Mouse (Mus musculus) olfactory bulb, adult 2 months (tissue): ENCODE measurements around the gene Ift43.

Experiments used
- CTCF ChIP-seq: fragments of 200-500 bp; IDR thresholded peaks from 2 replicates; pipeline ENCODE4 v1.5.1; 2012; ENCODE audit warnings: low read depth, mild to moderate bottlenecking, low read length, moderate library complexity; ENCODE audit not compliant: insufficient read depth
- POLR2A ChIP-seq: fragments of 200-500 bp; IDR thresholded peaks from 2 replicates; pipeline ENCODE4 v1.6.1; 2012; ENCODE audit warnings: mild to moderate bottlenecking, low read depth, low read length, moderate library complexity; ENCODE audit not compliant: insufficient read depth

- TF ChIP-seq CTCF (no peak), POLR2A (no peak)
These were observed 11.7 kb downstream of the Ift43 start for GRCm38 (mm10) chr12:86094075-86094474.
